Mouse (Mus musculus) retina, embryonic 14.5 days (tissue): ENCODE measurements around the gene Fam131a.
A peak's percentile ranks its signal among the peaks of the same experiment; 100 is the strongest.

Source experiments
- DNase-seq: peaks from one replicate; pipeline ENCODE4 v3.0.0-alpha.2; 2015; ENCODE audit warnings: low spot score

The Fam131a gene

GRCm38 (mm10) chr16:20695622-20696323 lies 2.7 kb downstream of the Fam131a start:
- peak; percentile 81 for DNase-seq

- no peak for DNase-seq
Observed at GRCm38 (mm10) chr16:20699266-20699665, 6.2 kb downstream of the Fam131a start.

- DNase-seq = no peak
Observed at GRCm38 (mm10) chr16:20700036-20700435, 7.0 kb downstream of the Fam131a start.

- no peak for DNase-seq
Observed at GRCm38 (mm10) chr16:20701316-20701715, 8.3 kb downstream of the Fam131a start.

- no peak for DNase-seq
Observed at GRCm38 (mm10) chr16:20701729-20702521, 8.9 kb downstream of the Fam131a start.

GRCm38 (mm10) chr16:20702522-20702893 lies 9.5 kb downstream of the Fam131a start:
- peak; percentile 84 for DNase-seq

GRCm38 (mm10) chr16:20703071-20703470 lies 10.0 kb downstream of the Fam131a start:
- no peak for DNase-seq

GRCm38 (mm10) chr16:20703699-20704400 lies 10.8 kb downstream of the Fam131a start:
- no peak for DNase-seq

- DNase-seq = no peak
Observed at GRCm38 (mm10) chr16:20705786-20706185, 12.7 kb downstream of the Fam131a start.

- DNase-seq = no peak
Observed at GRCm38 (mm10) chr16:20706407-20707055, 13.5 kb downstream of the Fam131a start.

- no peak for DNase-seq
Observed at GRCm38 (mm10) chr16:20708220-20708938, 15.3 kb downstream of the Fam131a start.

- DNase-seq = peak; percentile 85
Observed at GRCm38 (mm10) chr16:20708939-20709734, 16.1 kb downstream of the Fam131a start.

- DNase-seq = no peak
Observed at GRCm38 (mm10) chr16:20710370-20710769, 17.3 kb downstream of the Fam131a start.

GRCm38 (mm10) chr16:20710810-20711209 lies 17.8 kb downstream of the Fam131a start:
- no peak for DNase-seq

GRCm38 (mm10) chr16:20712190-20712589 lies 19.1 kb downstream of the Fam131a start:
- DNase-seq = no peak

- DNase-seq = no peak
Observed at GRCm38 (mm10) chr16:20712889-20713288, 19.8 kb downstream of the Fam131a start.

GRCm38 (mm10) chr16:20714307-20715080 lies 21.5 kb downstream of the Fam131a start:
- no peak for DNase-seq

GRCm38 (mm10) chr16:20715161-20715560 lies 22.1 kb downstream of the Fam131a start:
- no peak for DNase-seq

GRCm38 (mm10) chr16:20715566-20715965 lies 22.5 kb downstream of the Fam131a start:
- DNase-seq = no peak
